Mouse (Mus musculus) ES-E14 (cell line): ENCODE results near the gene Sarm1. TPM values are rescaled to one million over a fixed set of nuclear protein-coding genes. Genes with fewer than 3 reads are reported as not detected.

Experiments used
- DNase-seq: peaks from one replicate; pipeline ENCODE4 v3.0.0-alpha.2; 2013; ENCODE audit warnings: low read depth, low spot score
- H3K27ac ChIP-seq: 2 replicates; pipeline ENCODE4 v1.5.1; 2012; ENCODE audit warnings: low read depth, mild to moderate bottlenecking, low read length, moderate library complexity, mixed read lengths; ENCODE audit not compliant: poor library complexity, insufficient read depth, severe bottlenecking
- H3K36me3 ChIP-seq: 2 replicates; pipeline ENCODE4 v1.6.1; 2012; ENCODE audit warnings: mild to moderate bottlenecking, low read length, moderate library complexity, mixed read lengths; ENCODE audit not compliant: control insufficient read depth, poor library complexity, insufficient read depth, severe bottlenecking
- H3K4me1 ChIP-seq, 2 experiments: fragments of 150-350 bp in 1 of 2; sonication (generic) in 1 of 2; 2 replicates each; pipeline ENCODE4 v1.6.1; 2012; ENCODE audit warnings: low read length in 2 of 2, mild to moderate bottlenecking in 1 of 2, mixed read lengths in 1 of 2; ENCODE audit not compliant: control insufficient read depth in 2 of 2, insufficient read depth in 2 of 2, poor library complexity in 1 of 2
- H3K4me3 ChIP-seq, 2 experiments: fragments of 150-350 bp in 1 of 2; sonication (generic) in 1 of 2; 2 replicates each; pipeline ENCODE4 v1.5.1; 2012; ENCODE audit warnings: low read length in 2 of 2, low read depth in 1 of 2, mild to moderate bottlenecking in 1 of 2, mixed read lengths in 1 of 2; ENCODE audit not compliant: insufficient read depth in 1 of 2, poor library complexity in 1 of 2, severe bottlenecking in 1 of 2
- H3K9ac ChIP-seq: 2 replicates; pipeline ENCODE4 v1.6.1; 2012; ENCODE audit warnings: low read depth, mild to moderate bottlenecking, low read length, mixed read lengths; ENCODE audit not compliant: poor library complexity, insufficient read depth, severe bottlenecking
- H3K9me3 ChIP-seq: fragments of 150-350 bp; sonication (generic); 2 replicates; pipeline ENCODE4 v1.6.1; 2012; ENCODE audit warnings: low read depth, mild to moderate bottlenecking, low read length; ENCODE audit not compliant: control insufficient read depth, insufficient read depth
- CHD2 ChIP-seq: IDR thresholded peaks from 2 replicates; pipeline ENCODE4 v1.6.1; 2014; ENCODE audit warnings: mild to moderate bottlenecking, low read depth, low read length, inconsistent platforms
- HCFC1 ChIP-seq: IDR thresholded peaks from 2 replicates; pipeline ENCODE4 v1.6.1; 2012; ENCODE audit warnings: low read length, inconsistent platforms, borderline replicate concordance; ENCODE audit not compliant: insufficient read depth
- MAFK ChIP-seq: IDR thresholded peaks from 2 replicates; pipeline ENCODE4 v1.6.1; 2014; ENCODE audit warnings: mild to moderate bottlenecking, low read depth, low read length, inconsistent platforms; ENCODE audit not compliant: insufficient read depth
- ZC3H11A ChIP-seq: IDR thresholded peaks from 2 replicates; pipeline ENCODE4 v1.6.1; 2012; ENCODE audit warnings: low read depth, mild to moderate bottlenecking, inconsistent platforms, low read length, borderline replicate concordance
- ZNF384 ChIP-seq: IDR thresholded peaks from 2 replicates; pipeline ENCODE4 v1.6.1; 2012; ENCODE audit warnings: low read depth, low read length, inconsistent platforms
- in situ Hi-C, 2 experiments: fragments of 600-800 bp; cut with MboI; formaldehyde crosslinking; loops; one replicate each; pipeline ENCODE4 v1.15.1; 2025; ENCODE audit warnings: low sequenced_read_pairs in 2 of 2, inconsistent platforms in 1 of 2; ENCODE audit not compliant: unreplicated experiment in 2 of 2
- total RNA-seq: library from RNA; depleted of rRNA; stranded (reverse); fragments of 300-350 nt; gene quantifications from 2 replicates; pipeline ENCODE4 v1.2.3, GENCODE M21; 2012

The Sarm1 gene
- total RNA-seq, 1 experiment: 3.7 TPM

DNA sequence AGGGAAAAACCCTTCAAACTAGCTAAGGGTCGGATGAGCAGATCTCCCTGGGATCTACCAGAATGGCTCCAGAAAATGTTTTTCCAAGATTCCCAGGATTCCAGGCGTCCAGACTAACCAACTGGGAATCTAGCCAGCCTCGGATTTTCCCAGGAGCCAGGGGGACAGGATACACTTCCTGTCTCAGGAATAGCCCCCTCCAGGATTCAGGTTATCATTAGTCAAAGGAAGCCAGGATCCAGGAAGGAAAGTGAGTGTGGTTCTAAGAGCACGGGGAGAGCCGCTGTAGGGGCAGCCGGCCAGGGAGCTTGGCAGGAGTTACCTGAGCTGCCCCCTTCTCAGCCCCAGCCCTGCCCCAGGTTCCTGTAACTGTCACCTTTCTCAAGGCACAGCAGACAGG is 33.5 kb upstream of the Sarm1 start:
- no peak for DNase-seq
- H3K27ac ChIP-seq: no peak overlapping the region
- H3K9me3 ChIP-seq: no peaks in the 10 kb centered on the region
- TF ChIP-seq ZC3H11A (no peak), ZNF384 (no peak), CHD2 (no peak), MAFK (no peak), HCFC1 (no peak)
- H3K36me3 ChIP-seq: peaks cover 31% of the 10 kb centered on the region
- H3K9ac ChIP-seq: no peak overlapping the region
- H3K4me1 ChIP-seq: 0 out of 4 replicates have a peak, but pooled peaks cover 0 to 2% of the 10 kb centered on the region in 2 experiments
- in situ Hi-C loops: no loop called here
- H3K4me3 ChIP-seq: no peak overlapping the region

DNA sequence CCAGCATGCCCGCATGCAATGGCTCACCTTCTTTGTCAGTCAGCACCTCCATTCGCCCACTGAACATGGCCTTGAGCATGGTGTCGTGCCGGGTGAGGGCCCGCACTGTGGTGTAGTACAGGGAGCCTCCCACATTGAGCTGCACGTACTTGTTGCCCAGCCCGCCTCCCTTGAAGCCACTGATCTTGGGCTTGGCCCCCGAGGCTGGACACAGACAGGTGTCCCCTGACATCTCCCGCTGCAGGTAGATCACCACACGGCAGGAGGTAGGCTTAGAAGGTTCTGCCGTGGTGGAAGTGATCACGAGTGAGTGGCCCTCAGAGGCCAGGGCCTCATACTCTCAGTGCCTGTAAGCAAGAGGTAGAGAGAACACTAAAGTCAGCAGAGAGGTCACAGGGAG is 32.4 kb upstream of the Sarm1 start:
- Histone ChIP-seq H3K9me3 (no peaks in the 10 kb centered on the region), H3K9ac (no peak overlapping the region), H3K4me3 (no peak overlapping the region), H3K4me1 (0 out of 4 replicates have a peak, but pooled peaks cover 0 to 2% of the 10 kb centered on the region in 2 experiments), H3K36me3 (peaks cover 39% of the 10 kb centered on the region), H3K27ac (no peak overlapping the region)
- TF ChIP-seq ZNF384 (no peak), CHD2 (no peak), MAFK (no peak), HCFC1 (no peak), ZC3H11A (no peak)
- DNase-seq: no peak
- in situ Hi-C loops: no loop called here

GRCm38 (mm10) chr11:78528714-78529113 is 31.2 kb upstream of the Sarm1 start:
- peaks cover 48% of the 10 kb centered on the region for H3K36me3 ChIP-seq
- no peak for TF ChIP-seq CHD2
- TF ChIP-seq ZC3H11A: no peak
- TF ChIP-seq HCFC1: no peak
- TF ChIP-seq ZNF384: no peak
- no peak for TF ChIP-seq MAFK
- in situ Hi-C loops: no loop called here

GRCm38 (mm10) chr11:78524838-78525237 is 27.3 kb upstream of the Sarm1 start:
- peaks cover 75% of the 10 kb centered on the region for H3K36me3 ChIP-seq
- H3K4me3 ChIP-seq: no peak overlapping the region
- in situ Hi-C loops: no loop called here
- TF ChIP-seq MAFK (no peak), HCFC1 (no peak), CHD2 (no peak), ZNF384 (no peak), ZC3H11A (no peak)
- no peaks in the 10 kb centered on the region for H3K4me1 ChIP-seq
- no peak for DNase-seq
- no peaks in the 10 kb centered on the region for H3K9me3 ChIP-seq
- H3K27ac ChIP-seq: no peak overlapping the region
- no peak overlapping the region for H3K9ac ChIP-seq

More at GRCm38 (mm10) chr11:78528714-78529113, 31.2 kb upstream of the Sarm1 start:
- no peaks in the 10 kb centered on the region for H3K9me3 ChIP-seq
- H3K4me3 ChIP-seq: no peak overlapping the region
- H3K27ac ChIP-seq: no peak overlapping the region
- no peaks in the 10 kb centered on the region for H3K4me1 ChIP-seq
- DNase-seq: no peak
- no peak overlapping the region for H3K9ac ChIP-seq
